Mouse (Mus musculus) stomach, embryonic 15.5 days (tissue): ENCODE data around the gene Arid2. TPM values are rescaled to one million over a fixed set of nuclear protein-coding genes. Genes with fewer than 3 reads are reported as not detected.
A peak's percentile ranks its signal among the peaks of the same experiment; 100 is the strongest.

Source experiments
- ATAC-seq: fragments of 200-750 bp; cut with Nextera tagmentation; 2 replicates; pipeline ENCODE4 v1.8.0; 2017; ENCODE audit warnings: low read depth, moderate number of reproducible peaks, moderate TSS enrichment; ENCODE audit not compliant: insufficient read depth, low FRiP score
- H3K27ac ChIP-seq: fragments of 300-500 bp; sonication (generic); 2 replicates; pipeline ENCODE4 v1.5.1; 2015; ENCODE audit warnings: mild to moderate bottlenecking, inconsistent platforms
- H3K27me3 ChIP-seq: fragments of 300-500 bp; sonication (generic); replicated peaks from 2 replicates; pipeline ENCODE4 v1.6.1; 2015; ENCODE audit warnings: inconsistent platforms
- H3K36me3 ChIP-seq: fragments of 300-500 bp; sonication (generic); 2 replicates; pipeline ENCODE4 v1.6.1; 2015; ENCODE audit warnings: inconsistent platforms
- H3K4me1 ChIP-seq: fragments of 300-500 bp; sonication (generic); 2 replicates; pipeline ENCODE4 v1.6.1; 2015; ENCODE audit warnings: inconsistent platforms
- H3K4me2 ChIP-seq: fragments of 300-500 bp; sonication (generic); 2 replicates; pipeline ENCODE4 v1.6.1; 2015; ENCODE audit warnings: mild to moderate bottlenecking, inconsistent platforms
- H3K4me3 ChIP-seq: fragments of 300-500 bp; sonication (generic); replicated peaks from 2 replicates; pipeline ENCODE4 v1.5.1; 2015; ENCODE audit warnings: inconsistent platforms
- H3K9ac ChIP-seq: fragments of 300-500 bp; sonication (generic); 2 replicates; pipeline ENCODE4 v1.6.1; 2015; ENCODE audit warnings: inconsistent platforms
- H3K9me3 ChIP-seq: fragments of 300-500 bp; sonication (generic); 2 replicates; pipeline ENCODE4 v1.6.1; 2016; ENCODE audit warnings: inconsistent platforms
- WGBS: fragments of 180-500 bp; shearing (Covaris S2); methylation state at CpG from one replicate; pipeline ENCODE4 v1.1.7; 2015; 5-methylcytosine and 5-hydroxymethylcytosine counted together
- polyA plus RNA-seq: library from polyadenylated mRNA; unstranded; fragments of >200 nt; fragmentation: Nextera tagmentation; extraction: Ambion mirVana; gene quantifications from 2 replicates; pipeline ENCODE4 v1.2.1, GENCODE M21; 2015

Gene Arid2
- polyA plus RNA-seq, 1 experiment from 2014 or later = 18.4 TPM

DNA sequence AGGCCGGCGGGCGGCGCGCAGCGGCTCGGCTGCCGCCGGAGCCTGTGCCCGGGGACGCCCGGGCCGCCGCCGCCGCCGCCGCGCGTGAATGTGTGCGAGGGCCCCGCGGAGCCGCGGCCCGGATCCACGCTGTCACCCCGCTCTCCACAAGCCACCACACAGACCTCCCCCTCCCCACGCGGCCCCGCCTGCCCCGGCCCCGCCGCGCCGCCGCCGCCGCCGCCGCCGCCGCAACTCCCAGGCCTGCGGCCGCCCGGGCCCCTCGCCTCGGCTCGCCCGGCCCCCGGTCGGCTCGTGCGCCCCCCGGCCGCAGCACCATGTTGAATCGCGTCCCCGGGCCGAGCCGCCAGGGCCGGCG lies 404 bp upstream of the Arid2 start:
- Histone ChIP-seq H3K9ac (peak overlapping the region; percentile 98), H3K4me3 (peak overlapping the region; percentile 73), H3K9me3 (no peaks in the 10 kb centered on the region), H3K4me1 (peaks cover 15% of the 10 kb centered on the region), H3K36me3 (no peaks in the 10 kb centered on the region), H3K4me2 (peak overlapping the region; percentile 86), H3K27me3 (no peaks in the 10 kb centered on the region), H3K27ac (peak overlapping the region; percentile 100)
- 2% methylated on average over 18 of the region's 63 CpGs for WGBS
- peak; percentile 16 for ATAC-seq

DNA sequence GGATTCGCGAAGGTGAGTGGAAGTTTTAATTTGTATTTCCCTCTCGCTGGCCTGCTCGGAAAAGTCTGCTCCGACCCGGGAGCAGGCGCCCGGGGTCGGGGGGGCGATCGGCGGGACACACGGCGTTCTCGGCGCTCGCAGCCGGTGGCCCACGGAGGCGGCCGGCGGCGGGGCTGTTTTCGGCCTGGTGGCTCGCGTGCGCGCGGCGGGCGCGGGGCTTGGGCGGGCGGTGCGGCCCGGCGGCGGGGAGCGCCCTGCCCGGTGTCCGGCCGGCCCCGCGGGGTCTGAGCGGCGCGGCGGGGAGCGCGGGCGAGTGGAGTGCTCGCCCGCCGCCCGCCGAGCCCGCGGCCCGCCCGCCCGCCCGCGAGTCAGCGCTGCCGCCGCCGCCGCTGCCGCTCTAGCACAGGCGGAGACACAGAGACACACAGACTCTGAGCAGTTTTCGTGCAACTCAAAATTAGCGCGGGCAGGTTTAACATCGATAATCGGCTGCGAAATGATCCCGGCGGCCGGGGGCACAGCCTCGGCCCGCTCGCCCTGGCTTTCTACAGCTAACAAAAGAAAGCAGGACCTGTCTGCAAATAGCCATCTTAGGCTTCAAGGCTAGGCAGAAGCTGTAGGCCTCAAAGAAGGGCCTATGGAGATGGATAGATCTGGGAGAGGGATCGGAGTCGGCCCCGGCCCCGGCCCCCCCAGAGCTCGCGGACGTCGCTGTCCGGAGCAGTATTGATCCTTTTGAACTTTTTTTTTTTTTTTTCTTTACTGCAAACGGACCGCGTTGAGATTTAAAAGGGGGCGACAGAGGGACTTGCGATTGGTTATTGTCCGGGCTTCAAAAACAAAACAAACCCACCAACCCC lies 888 bp downstream of the Arid2 start:
- Histone ChIP-seq H3K4me3 (peak overlapping the region; percentile 73), H3K4me1 (peaks cover 7% of the 10 kb centered on the region), H3K27me3 (no peaks in the 10 kb centered on the region), H3K4me2 (peak overlapping the region; percentile 86), H3K9ac (peak overlapping the region; percentile 98), H3K36me3 (no peaks in the 10 kb centered on the region), H3K27ac (peak overlapping the region; percentile 100), H3K9me3 (no peaks in the 10 kb centered on the region)
- no peak for ATAC-seq
- WGBS = under 1% methylated on average over 69 of the region's 97 CpGs

DNA sequence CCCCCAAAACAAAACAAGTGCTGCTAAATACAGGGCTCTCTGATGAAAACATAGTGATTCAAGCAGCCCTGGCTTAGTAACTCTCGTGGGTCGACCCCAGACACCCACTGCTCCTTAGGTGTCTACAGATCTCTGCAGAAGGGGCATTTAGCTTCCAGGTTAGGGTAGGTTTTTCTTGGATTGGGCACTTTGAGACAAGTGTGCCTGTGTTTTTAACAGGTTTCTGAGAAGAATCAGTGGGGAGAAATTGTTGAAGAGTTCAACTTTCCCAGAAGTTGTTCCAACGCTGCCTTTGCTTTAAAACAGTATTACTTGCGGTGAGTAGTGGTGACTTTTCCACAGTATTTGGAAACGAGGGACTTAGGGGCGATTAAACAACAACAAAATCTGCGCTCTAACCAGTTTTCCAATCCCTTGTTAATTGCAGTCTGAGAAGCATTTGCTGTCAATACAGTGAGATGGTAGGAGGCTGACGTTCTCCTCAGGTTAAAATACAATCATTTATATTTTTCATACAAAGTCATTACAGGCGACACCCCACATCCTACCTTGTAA lies 1.6 kb downstream of the Arid2 start:
- 2% methylated on average over 9 of the region's 9 CpGs for WGBS
- H3K4me1 ChIP-seq = peaks cover 5% of the 10 kb centered on the region; the same call in 1 of the 2 replicates
- peak overlapping the region; percentile 98 for H3K9ac ChIP-seq
- peak overlapping the region; percentile 100 for H3K27ac ChIP-seq
- H3K4me2 ChIP-seq = peak overlapping the region; percentile 86
- ATAC-seq = no peak
- no peaks in the 10 kb centered on the region for H3K9me3 ChIP-seq
- H3K4me3 ChIP-seq = peak overlapping the region; percentile 73
- no peaks in the 10 kb centered on the region for H3K36me3 ChIP-seq
- no peaks in the 10 kb centered on the region for H3K27me3 ChIP-seq

DNA sequence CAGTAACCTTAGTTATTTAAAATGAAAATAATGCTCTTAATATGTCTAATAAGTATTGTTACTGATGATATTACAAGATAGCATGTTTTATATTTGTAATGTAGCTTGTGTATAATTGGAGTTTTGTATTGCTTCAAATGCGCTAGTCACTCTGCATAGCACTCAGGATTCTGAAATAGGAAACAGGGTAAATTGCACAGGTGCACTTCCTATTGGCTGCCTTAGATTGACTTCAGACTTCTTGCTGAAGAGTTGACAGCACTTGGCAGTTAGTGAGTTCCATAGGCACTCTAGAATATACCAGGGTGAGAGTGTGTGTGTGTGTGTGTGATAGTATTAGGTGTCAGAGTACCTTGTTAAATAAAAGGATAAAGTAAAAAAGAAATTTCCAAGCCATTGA lies 2.7 kb downstream of the Arid2 start:
- Histone ChIP-seq H3K36me3 (no peaks in the 10 kb centered on the region), H3K27ac (no peak overlapping the region), H3K9me3 (no peaks in the 10 kb centered on the region), H3K4me1 (peaks cover 2% of the 10 kb centered on the region; the same call in 1 of the 2 replicates), H3K9ac (no peak overlapping the region), H3K4me2 (no peak overlapping the region), H3K4me3 (no peak overlapping the region), H3K27me3 (no peaks in the 10 kb centered on the region)
- 65% methylated on average over 1 of the region's 1 CpGs for WGBS
- ATAC-seq = no peak

DNA sequence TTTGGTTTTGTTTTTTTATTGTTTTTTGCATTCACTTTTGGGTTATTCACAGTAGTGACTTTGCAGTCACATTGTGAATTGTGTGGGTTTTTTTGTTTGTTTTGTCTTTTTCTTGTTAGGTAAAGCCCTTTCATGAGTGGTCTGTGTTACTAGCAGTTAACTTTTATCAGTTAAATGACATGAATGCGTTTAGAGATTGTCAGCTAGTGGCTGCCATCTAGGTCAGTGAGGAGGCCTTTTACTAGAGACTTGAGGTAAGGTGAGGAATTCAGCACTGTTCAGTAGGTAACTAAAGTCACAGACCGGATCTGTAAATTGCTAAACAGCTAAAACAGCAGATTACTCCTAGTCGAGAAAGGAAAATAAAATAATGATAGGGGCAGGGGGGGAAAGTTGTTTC lies 6.1 kb downstream of the Arid2 start:
- H3K9me3 ChIP-seq = no peaks in the 10 kb centered on the region
- no peak for ATAC-seq
- no peak overlapping the region for H3K4me3 ChIP-seq
- no peak overlapping the region for H3K4me2 ChIP-seq
- H3K27ac ChIP-seq = no peak overlapping the region
- no peaks in the 10 kb centered on the region for H3K27me3 ChIP-seq
- H3K4me1 ChIP-seq = peaks cover 2% of the 10 kb centered on the region; the same call in 1 of the 2 replicates
- H3K36me3 ChIP-seq = no peaks in the 10 kb centered on the region
- WGBS = 65% methylated on average over 3 of the region's 3 CpGs
- no peak overlapping the region for H3K9ac ChIP-seq

DNA sequence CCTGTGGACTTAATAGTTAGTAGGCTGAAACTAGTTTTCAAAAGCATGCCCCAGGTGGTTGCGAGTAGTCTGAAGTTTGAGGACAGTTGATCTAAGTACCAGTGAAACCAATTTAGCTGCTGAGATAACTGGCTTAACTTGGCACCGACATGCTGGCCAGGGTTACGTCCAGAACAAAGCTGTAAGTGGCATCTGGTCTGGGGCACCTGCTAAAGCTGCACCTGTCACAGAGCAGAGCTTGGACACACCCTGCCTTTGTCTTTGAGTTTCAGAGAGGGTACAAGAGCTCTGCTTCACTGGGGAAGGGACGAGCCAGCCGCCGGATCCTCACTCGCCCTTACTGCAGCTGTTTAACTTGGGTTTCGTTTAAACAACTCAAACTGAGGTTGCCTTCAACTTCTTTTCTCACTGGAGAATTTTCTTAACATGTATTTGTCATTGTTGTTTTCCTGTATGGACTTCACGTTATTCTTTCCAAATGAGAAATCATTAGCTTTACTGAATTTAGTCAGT lies 9.8 kb downstream of the Arid2 start:
- no peaks in the 10 kb centered on the region for H3K4me1 ChIP-seq
- H3K27me3 ChIP-seq = no peaks in the 10 kb centered on the region
- H3K27ac ChIP-seq = no peak overlapping the region
- no peak overlapping the region for H3K4me2 ChIP-seq
- no peak for ATAC-seq
- no peak overlapping the region for H3K4me3 ChIP-seq
- no peaks in the 10 kb centered on the region for H3K9me3 ChIP-seq
- WGBS = 59% methylated on average over 9 of the region's 9 CpGs
- no peaks in the 10 kb centered on the region for H3K36me3 ChIP-seq
- no peak overlapping the region for H3K9ac ChIP-seq

DNA sequence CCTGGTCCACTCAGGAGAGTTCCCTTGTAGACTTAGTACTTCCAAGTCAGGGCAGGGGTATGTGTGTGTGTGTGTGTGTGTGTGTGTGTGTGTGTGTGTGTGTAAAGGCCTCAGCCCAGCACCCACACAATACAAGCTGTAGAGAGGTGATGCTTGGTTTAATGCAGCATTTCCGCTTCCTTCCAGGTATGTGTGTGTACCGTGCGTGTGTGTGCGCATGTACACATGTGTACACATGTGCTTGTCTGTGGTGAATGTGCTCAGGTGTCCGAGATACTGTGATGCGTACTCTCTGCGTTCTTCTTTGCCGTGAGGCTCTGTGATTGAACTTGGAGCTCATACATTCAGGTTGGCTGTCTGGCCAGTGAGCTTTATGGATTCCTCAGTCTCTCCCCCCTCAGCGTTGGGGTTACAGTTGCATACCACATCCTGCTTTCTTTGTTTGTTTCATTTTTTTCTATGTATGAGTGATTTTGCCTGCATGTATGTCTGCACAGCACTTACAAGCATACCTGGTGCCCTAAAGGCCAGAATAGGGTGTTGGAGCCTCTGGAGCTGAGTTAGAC lies 10.4 kb downstream of the Arid2 start:
- 91% methylated on average over 9 of the region's 9 CpGs for WGBS

DNA sequence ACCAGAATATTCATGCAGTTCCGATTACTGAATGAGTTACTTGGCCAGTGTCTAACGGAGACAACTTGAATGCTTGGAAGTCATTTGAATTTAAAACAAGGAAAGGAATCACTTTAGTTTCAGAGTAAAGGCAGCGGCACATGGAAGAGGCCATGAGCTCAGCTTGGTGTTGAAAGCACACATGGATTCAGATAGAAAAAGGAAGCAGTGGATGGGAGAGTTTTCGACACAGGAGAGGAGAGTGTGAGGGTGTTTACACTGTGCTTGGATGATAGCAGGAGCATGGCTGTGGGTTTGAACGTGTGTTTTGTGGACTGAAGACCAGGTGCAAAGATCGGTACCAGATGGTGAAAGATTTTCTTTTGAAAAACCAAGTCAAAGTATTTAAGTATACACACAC lies 22.0 kb downstream of the Arid2 start:
- Histone ChIP-seq H3K27ac (no peak overlapping the region), H3K36me3 (peaks cover 11% of the 10 kb centered on the region; the same call in 1 of the 2 replicates), H3K9ac (no peak overlapping the region), H3K9me3 (no peaks in the 10 kb centered on the region), H3K27me3 (no peaks in the 10 kb centered on the region), H3K4me1 (peaks cover 4% of the 10 kb centered on the region; the same call in 1 of the 2 replicates), H3K4me2 (no peak overlapping the region), H3K4me3 (no peak overlapping the region)
- 74% methylated on average over 6 of the region's 6 CpGs for WGBS
- ATAC-seq = no peak

More for the DNA sequence above, 10.4 kb downstream of the Arid2 start:
- no peak overlapping the region for H3K4me2 ChIP-seq
- H3K27me3 ChIP-seq = no peaks in the 10 kb centered on the region
- no peak overlapping the region for H3K4me3 ChIP-seq
- no peaks in the 10 kb centered on the region for H3K9me3 ChIP-seq
- H3K27ac ChIP-seq = no peak overlapping the region
- H3K36me3 ChIP-seq = 0 out of 2 replicates have a peak, but pooled peaks cover under 1% of the 10 kb centered on the region
- ATAC-seq = no peak
- H3K9ac ChIP-seq = no peak overlapping the region
- H3K4me1 ChIP-seq = no peaks in the 10 kb centered on the region

DNA sequence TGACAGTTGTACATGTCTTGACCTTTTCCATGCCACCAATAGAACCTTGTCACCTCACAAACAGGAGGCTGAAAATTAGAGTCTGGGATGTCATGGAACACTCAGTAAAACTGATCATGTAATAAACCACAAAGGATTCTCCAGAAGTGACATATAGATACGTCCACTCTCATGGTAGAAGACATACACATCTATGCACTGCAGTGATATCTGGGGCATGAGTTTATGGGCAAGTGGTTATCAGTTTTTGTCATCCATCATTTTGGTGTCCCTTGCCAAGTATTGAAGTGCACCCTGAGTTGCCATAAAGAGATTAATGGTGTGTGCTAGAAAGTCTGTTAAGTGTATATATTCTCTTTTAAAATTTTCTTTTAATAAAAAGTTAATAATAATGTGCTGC lies 25.6 kb downstream of the Arid2 start:
- Histone ChIP-seq H3K4me2 (no peak overlapping the region), H3K36me3 (peaks cover 7% of the 10 kb centered on the region; the same call in 1 of the 2 replicates), H3K9me3 (no peaks in the 10 kb centered on the region), H3K27me3 (no peaks in the 10 kb centered on the region), H3K4me1 (no peaks in the 10 kb centered on the region), H3K27ac (no peak overlapping the region), H3K4me3 (no peak overlapping the region), H3K9ac (no peak overlapping the region)
- 87% methylated on average over 1 of the region's 1 CpGs for WGBS
- ATAC-seq = no peak; the same call in 1 of the 2 replicates

DNA sequence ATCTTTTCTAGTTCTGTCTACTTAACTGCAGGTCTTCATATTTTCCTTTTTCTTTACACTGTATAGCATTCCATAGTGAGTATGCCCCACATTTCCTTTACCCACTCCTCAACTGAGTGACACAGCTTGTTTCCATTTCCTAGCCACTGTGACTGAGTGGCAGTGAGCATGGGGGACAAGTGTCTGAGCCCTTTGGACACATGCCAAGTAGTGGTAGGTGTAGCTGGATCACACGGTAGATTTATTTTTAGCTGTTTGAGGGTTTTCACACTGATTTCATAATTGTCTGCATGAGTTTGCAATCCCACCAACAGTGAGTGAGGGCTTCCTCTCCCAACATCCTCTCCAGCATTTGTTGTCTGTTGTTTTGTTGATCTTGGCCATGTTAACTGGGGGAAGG lies 28.3 kb downstream of the Arid2 start:
- Histone ChIP-seq H3K27me3 (no peaks in the 10 kb centered on the region), H3K4me3 (no peak overlapping the region), H3K4me2 (no peak overlapping the region), H3K36me3 (peaks cover 7% of the 10 kb centered on the region; the same call in 1 of the 2 replicates), H3K9ac (no peak overlapping the region), H3K9me3 (no peaks in the 10 kb centered on the region), H3K4me1 (no peaks in the 10 kb centered on the region), H3K27ac (no peak overlapping the region)
- 48% methylated on average over 1 of the region's 1 CpGs for WGBS
- no peak for ATAC-seq

DNA sequence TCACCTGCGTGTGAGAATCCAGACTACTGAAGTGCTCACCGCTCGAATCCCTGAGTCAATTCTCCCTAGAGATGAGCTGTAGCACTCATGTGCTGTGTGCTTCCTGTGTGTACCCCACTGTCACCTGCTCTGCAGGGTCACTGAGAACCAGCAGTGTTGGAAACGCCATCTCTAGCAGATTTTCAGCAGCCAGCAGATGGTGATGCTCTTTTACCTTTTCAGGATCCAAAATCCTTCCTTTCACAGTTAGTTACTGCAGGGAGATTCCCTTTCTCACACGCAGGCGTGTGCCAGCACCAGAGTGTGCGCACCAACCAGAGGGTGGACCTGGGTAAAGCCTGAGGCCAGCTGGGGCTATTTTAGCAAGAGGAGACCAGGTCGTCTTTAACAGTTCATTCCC lies 32.0 kb downstream of the Arid2 start:
- Histone ChIP-seq H3K27ac (no peak overlapping the region), H3K27me3 (no peaks in the 10 kb centered on the region), H3K4me3 (no peak overlapping the region), H3K4me1 (no peaks in the 10 kb centered on the region), H3K4me2 (no peak overlapping the region), H3K36me3 (no peaks in the 10 kb centered on the region), H3K9ac (no peak overlapping the region), H3K9me3 (no peaks in the 10 kb centered on the region)
- 84% methylated on average over 8 of the region's 8 CpGs for WGBS
- ATAC-seq = no peak
